Mouse (Mus musculus) left cerebral cortex, adult 11 months (tissue): ENCODE measurements around the gene Gm28079.
"Not testable (repeated sequence)": the region's sequence is repeated elsewhere in the genome, so short reads cannot be mapped to it uniquely, and the experiment has no call there.

ENCODE experiments used
- DNase-seq: peaks from one replicate; pipeline ENCODE4 v3.0.0; 2022; ENCODE audit warnings: low spot score

Gm28079 gene

GRCm38 (mm10) chrY:70014799-70015198 is at the start of gene Gm28079:
TSS of gene Gm28079 (minus strand) at chrY:70014899.
- not testable (repeated sequence) for DNase-seq
